Mouse (Mus musculus) kidney, adult 2 months (tissue): ENCODE measurements at regions not wholly inside any gene's neighbourhood (a gene's known extent, or its start where the extent isn't known, plus 50 kb on each side); places are given as distances from the start of the nearest gene placed in this dataset.
"Not testable (repeated sequence)": the region's sequence is repeated elsewhere in the genome, so short reads cannot be mapped to it uniquely, and the experiment has no call there.

Experiments used
- DNase-seq: peaks from one replicate; pipeline ENCODE4 v3.0.0; 2021
- H3K27ac ChIP-seq: fragments of 200-500 bp; 2 replicates; pipeline ENCODE4 v1.5.1; 2012; ENCODE audit warnings: low read depth, low read length, control low read depth, inconsistent platforms; ENCODE audit not compliant: insufficient read depth
- H3K27me3 ChIP-seq: fragments of 200-500 bp; replicated peaks from 2 replicates; pipeline ENCODE4 v1.6.1; 2012; ENCODE audit warnings: mild to moderate bottlenecking, moderate library complexity, low read length, inconsistent platforms; ENCODE audit not compliant: control insufficient read depth, insufficient read depth
- H3K36me3 ChIP-seq: fragments of 200-500 bp; 2 replicates; pipeline ENCODE4 v1.6.1; 2012; ENCODE audit warnings: mild to moderate bottlenecking, moderate library complexity, low read length, inconsistent platforms; ENCODE audit not compliant: control insufficient read depth, insufficient read depth
- H3K4me1 ChIP-seq: fragments of 200-500 bp; 2 replicates; pipeline ENCODE4 v1.6.1; 2011; ENCODE audit warnings: low read length; ENCODE audit not compliant: control insufficient read depth, insufficient read depth
- H3K4me3 ChIP-seq: fragments of 200-500 bp; 2 replicates; pipeline ENCODE4 v1.5.1; 2011; ENCODE audit warnings: mild to moderate bottlenecking, low read depth, low read length, control low read depth; ENCODE audit not compliant: insufficient read depth
- CTCF ChIP-seq: fragments of 200-500 bp; conservative IDR thresholded peaks from 2 replicates; pipeline ENCODE4 v1.5.1; 2011; ENCODE audit warnings: low read depth, mild to moderate bottlenecking, control low read depth, low read length, moderate library complexity, mixed read lengths; ENCODE audit not compliant: insufficient read depth, insufficient read length
- POLR2A ChIP-seq: fragments of 200-500 bp; IDR thresholded peaks from one replicate; pipeline ENCODE4 v1.6.1; 2011; ENCODE audit warnings: low read depth, low read length, control low read depth
- WGBS: fragments of 180-500 bp; shearing (Covaris S2); methylation state at CpG from one replicate; pipeline ENCODE4 v1.1.7; 2018; 5-methylcytosine and 5-hydroxymethylcytosine counted together

GRCm38 (mm10) chr9:11092874-11093273 lies 188.3 kb upstream of the Cntn5 start:
- no peaks in the 10 kb centered on the region for H3K27me3 ChIP-seq
- TF ChIP-seq CTCF (no peak), POLR2A (no peak)
- no peak overlapping the region for H3K27ac ChIP-seq
- no peaks in the 10 kb centered on the region for H3K4me1 ChIP-seq
- 70% methylated on average over 1 of the region's 1 CpGs for WGBS
- no peak for DNase-seq
- H3K4me3 ChIP-seq: no peak overlapping the region
- H3K36me3 ChIP-seq: no peaks in the 10 kb centered on the region

- H3K27ac ChIP-seq, H3K4me1 ChIP-seq, DNase-seq, H3K27me3 ChIP-seq, H3K36me3 ChIP-seq, H3K4me3 ChIP-seq: not testable (repeated sequence)
- 55% methylated on average over 2 of the region's 2 CpGs for WGBS
These were observed 162.6 kb upstream of the Cntn5 start for GRCm38 (mm10) chr9:11067125-11067524.

- Histone ChIP-seq H3K27me3 (no peaks in the 10 kb centered on the region), H3K27ac (no peak overlapping the region), H3K4me1 (no peaks in the 10 kb centered on the region), H3K4me3 (no peak overlapping the region), H3K36me3 (no peaks in the 10 kb centered on the region)
- 77% methylated on average over 1 of the region's 1 CpGs for WGBS
- DNase-seq: no peak
- TF ChIP-seq POLR2A: no peak
- TF ChIP-seq CTCF: no peak
These were observed 158.3 kb upstream of the Cntn5 start for GRCm38 (mm10) chr9:11062856-11063255.
